Mouse (Mus musculus): Measurements from ENCODE around the gene Shank2. TPM values are rescaled to one million over a fixed set of nuclear protein-coding genes. Genes with fewer than 3 reads are reported as not detected.

Shank2 gene
- polyA plus RNA-seq, 1 experiment from 2014 or later: 0.39 TPM

GRCm38 (mm10) chr7:144268329-144268728 lies 266.6 kb downstream of the Shank2 start:
- H3K4me1 ChIP-seq: no peaks in the 10 kb centered on the region
- ATAC-seq (ENCODE audit: low FRiP score, low read depth): no peak

DNA sequence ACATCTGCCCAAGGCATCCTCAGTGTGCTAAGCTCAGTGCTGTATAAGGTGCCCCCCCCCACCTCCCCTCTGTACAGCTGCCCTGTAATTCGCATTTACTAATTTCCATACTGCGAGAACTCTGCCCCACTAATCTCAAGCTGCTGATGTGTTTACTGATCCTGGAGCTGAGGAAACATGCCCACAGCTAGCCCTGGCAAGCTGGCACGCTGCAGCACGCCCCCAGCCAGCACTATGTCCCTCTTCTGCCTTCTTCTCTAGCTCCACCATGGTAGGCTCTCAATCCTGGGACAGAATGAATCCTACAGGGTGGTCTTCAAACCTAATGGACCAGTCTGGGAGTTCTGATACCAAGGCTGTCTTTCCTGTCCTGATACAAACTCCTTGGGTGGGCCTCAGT lies 267.1 kb downstream of the Shank2 start:
- Histone ChIP-seq H3K9me3 (no peaks in the 10 kb centered on the region), H3K27me3 (no peaks in the 10 kb centered on the region)

More at GRCm38 (mm10) chr7:144268329-144268728, 266.6 kb downstream of the Shank2 start:
- Histone ChIP-seq H3K4me3 (no peak overlapping the region), H3K9me3 (no peaks in the 10 kb centered on the region), H3K4me2 (replicated peaks) (no peak overlapping the region), H3K9ac (no peak overlapping the region), H3K36me3 (no peaks in the 10 kb centered on the region), H3K27me3 (no peaks in the 10 kb centered on the region), H3K27ac (no peak overlapping the region)
- 63% methylated on average over 7 of the region's 7 CpGs for WGBS

DNA sequence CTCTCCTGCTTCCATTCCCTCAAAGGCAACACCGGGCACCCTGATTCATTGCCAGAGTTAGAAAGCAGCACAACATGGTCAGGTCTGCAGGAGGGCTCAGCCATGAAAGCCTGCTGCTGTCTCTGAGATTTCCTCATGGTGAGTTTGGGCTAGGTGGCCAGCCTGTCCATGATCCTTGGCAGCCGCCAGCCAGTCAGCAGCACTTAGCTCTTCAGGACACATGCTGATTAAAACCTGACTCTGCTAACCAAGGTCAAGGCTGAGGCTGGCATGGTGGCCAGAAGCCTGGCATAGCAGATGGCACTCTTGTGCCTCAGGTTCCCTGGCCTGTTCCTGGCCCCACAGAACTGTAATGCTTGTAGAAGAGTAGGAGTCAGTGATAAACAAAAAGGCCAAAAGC lies 269.3 kb downstream of the Shank2 start:
- H3K4me3 ChIP-seq: no peak overlapping the region
- no peaks in the 10 kb centered on the region for H3K9me3 ChIP-seq
- no peak overlapping the region for H3K9ac ChIP-seq
- no peak overlapping the region for H3K27ac ChIP-seq
- no peaks in the 10 kb centered on the region for H3K4me1 ChIP-seq
- no peak for ATAC-seq (ENCODE audit: low FRiP score, low read depth)
- no peak overlapping the region for H3K4me2 ChIP-seq (replicated peaks)
- WGBS: 84% methylated on average over 2 of the region's 2 CpGs
- no peaks in the 10 kb centered on the region for H3K36me3 ChIP-seq
- H3K27me3 ChIP-seq: no peaks in the 10 kb centered on the region

More for the DNA sequence above, 267.1 kb downstream of the Shank2 start:
- Histone ChIP-seq H3K4me1 (no peaks in the 10 kb centered on the region), H3K9ac (no peak overlapping the region), H3K36me3 (no peaks in the 10 kb centered on the region), H3K4me2 (replicated peaks) (no peak overlapping the region), H3K4me3 (no peak overlapping the region), H3K27ac (no peak overlapping the region)
- no peak for ATAC-seq (ENCODE audit: low FRiP score, low read depth)
- 71% methylated on average over 4 of the region's 4 CpGs for WGBS

DNA sequence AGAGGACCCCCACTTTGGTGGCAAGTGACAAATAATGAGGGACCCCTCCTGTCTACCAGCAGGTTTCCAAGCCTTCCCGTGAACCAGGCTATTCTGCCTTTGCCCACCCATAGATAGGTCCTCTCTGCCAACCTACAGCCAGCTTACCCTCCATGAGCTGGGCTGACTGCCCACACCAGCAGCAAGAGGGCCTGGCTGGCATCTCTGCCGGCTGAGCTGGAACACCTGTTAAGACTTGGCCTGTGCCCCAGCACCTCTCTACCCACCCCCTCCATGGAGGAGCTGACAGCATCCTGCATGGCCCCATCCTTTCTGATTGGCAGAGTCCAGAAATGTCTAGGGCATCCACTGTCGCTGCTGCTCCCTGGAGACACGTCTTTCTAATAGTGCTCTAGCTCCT lies 277.0 kb downstream of the Shank2 start:
- Histone ChIP-seq H3K4me1 (peaks cover 3% of the 10 kb centered on the region), H3K9me3 (no peaks in the 10 kb centered on the region), H3K4me3 (no peak overlapping the region), H3K36me3 (no peaks in the 10 kb centered on the region), H3K27me3 (peaks cover 13% of the 10 kb centered on the region; the same call in 1 of the 2 replicates), H3K27ac (no peak overlapping the region), H3K9ac (no peak overlapping the region), H3K4me2 (replicated peaks) (no peak overlapping the region)
- WGBS: 87% methylated on average over 4 of the region's 4 CpGs
- no peak for ATAC-seq (ENCODE audit: low FRiP score, low read depth)

DNA sequence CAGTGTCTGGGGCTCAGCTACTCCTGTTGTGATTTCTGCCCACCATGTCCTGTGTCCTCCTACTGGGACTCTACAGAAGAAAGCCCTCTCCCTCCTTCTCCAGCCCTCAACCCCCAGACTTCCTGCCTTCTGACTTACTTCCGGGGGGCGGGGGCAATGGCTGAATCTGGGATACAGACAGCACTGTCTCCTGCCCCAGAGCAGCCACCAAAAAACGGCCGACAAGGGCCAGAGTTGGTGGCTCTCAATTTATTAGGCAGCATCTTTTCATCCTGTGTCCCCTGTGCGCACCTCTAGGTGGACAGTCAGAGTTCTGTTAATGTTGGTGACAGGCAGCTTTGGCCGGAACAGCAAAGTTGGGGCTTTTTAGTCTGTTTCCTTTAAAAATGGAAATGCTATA lies 282.0 kb downstream of the Shank2 start:
- Histone ChIP-seq H3K27ac (no peak overlapping the region), H3K9ac (peak overlapping the region; percentile 68), H3K27me3 (peaks cover 21% of the 10 kb centered on the region; the same call in 1 of the 2 replicates), H3K4me3 (peak overlapping the region; percentile 50), H3K9me3 (no peaks in the 10 kb centered on the region), H3K4me1 (peaks cover 23% of the 10 kb centered on the region), H3K4me2 (replicated peaks) (peak overlapping the region; percentile 94), H3K36me3 (no peaks in the 10 kb centered on the region)
- 0 out of 2 replicates have a peak, but pooled peaks have one; percentile 12 for ATAC-seq (ENCODE audit: low FRiP score, low read depth)
- WGBS: 8% methylated on average over 6 of the region's 6 CpGs

DNA sequence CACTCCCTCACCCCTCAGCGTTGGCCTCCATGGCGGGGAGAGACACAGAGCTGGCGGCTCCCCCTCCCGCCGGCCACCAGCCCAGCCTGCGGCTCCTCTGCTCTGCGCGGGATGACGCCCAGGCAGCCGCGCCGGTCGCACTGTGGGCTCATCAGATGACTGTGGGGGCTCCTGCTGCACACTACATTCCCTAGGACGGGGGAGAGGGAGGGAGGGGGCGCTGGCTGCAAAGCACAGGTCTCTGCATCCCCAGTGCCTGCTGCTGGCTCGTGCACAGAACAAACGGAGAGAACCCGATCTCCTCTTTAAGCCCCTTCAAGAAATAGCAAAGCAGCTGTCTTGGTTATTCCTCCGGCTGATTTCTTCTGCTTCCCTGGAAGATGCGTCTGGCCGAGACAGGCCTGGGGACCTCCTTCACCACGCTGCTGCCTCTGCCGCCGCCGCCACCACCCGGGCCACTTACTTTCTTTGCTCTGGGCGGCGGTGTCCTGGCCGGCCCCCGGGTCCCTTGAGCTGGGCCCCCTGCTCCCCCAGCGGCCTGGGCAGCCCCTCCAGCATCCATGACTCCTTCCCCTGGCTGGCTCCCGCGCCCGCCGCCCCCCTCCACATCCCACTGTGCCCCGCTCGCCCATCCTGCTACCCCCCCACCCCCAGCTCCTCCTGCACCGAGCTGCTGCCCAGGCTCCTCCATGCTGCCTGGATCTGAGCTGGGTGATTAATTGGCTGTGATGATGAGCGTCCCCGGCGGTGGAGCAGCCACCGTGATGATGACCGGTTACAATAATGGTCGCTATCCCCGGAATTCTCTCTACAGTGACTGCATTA lies 282.7 kb downstream of the Shank2 start:
- ATAC-seq (ENCODE audit: low FRiP score, low read depth): peak; percentile 82
- under 1% methylated on average over 44 of the region's 45 CpGs for WGBS
- peak overlapping the region; percentile 50 for H3K4me3 ChIP-seq
- H3K9me3 ChIP-seq: no peaks in the 10 kb centered on the region
- H3K4me1 ChIP-seq: peaks cover 23% of the 10 kb centered on the region
- 0 out of 2 replicates have a peak overlapping the region, but pooled peaks have one; percentile 15 for H3K27ac ChIP-seq
- H3K27me3 ChIP-seq: peaks cover 21% of the 10 kb centered on the region; the same call in 1 of the 2 replicates
- no peaks in the 10 kb centered on the region for H3K36me3 ChIP-seq
- peak overlapping the region; percentile 68 for H3K9ac ChIP-seq
- peak overlapping the region; percentile 94 for H3K4me2 ChIP-seq (replicated peaks)

DNA sequence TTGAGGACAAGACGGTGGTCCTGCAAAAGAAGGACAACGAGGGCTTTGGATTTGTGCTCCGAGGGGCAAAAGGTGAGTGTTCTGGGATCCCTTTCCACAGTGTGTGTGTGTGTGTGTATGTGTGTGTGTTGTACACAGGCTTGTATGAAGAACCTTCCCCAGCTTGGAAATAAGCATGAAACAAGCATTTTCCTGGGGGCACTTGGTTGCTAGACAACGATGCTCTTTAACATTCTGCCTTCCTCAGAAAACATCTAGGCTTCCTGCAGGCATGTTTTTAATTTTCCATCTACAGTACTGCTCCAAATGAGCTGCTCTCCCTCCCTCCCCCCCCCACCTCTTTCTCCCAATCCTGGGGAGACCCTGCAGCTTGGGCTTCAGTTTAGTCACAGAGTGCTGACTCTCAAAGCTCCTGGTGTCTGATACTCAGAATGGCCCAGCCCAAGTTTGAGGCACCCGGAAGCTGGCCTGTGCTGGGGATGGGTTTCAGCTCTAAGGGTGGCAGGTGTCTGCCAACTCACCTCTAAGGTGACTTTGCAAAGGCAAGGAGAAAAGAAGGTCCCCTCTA lies 283.4 kb downstream of the Shank2 start:
- Histone ChIP-seq H3K36me3 (no peaks in the 10 kb centered on the region), H3K4me3 (peak overlapping the region; percentile 50), H3K27ac (no peak overlapping the region), H3K9ac (peak overlapping the region; percentile 68), H3K4me1 (peaks cover 23% of the 10 kb centered on the region), H3K9me3 (no peaks in the 10 kb centered on the region), H3K27me3 (peaks cover 21% of the 10 kb centered on the region; the same call in 1 of the 2 replicates), H3K4me2 (replicated peaks) (peak overlapping the region; percentile 94)
- WGBS: 19% methylated on average over 5 of the region's 5 CpGs
- ATAC-seq (ENCODE audit: low FRiP score, low read depth): no peak

GRCm38 (mm10) chr7:144285912-144286311 lies 284.2 kb downstream of the Shank2 start:
- Histone ChIP-seq H3K4me1 (peaks cover 23% of the 10 kb centered on the region), H3K4me3 (no peak overlapping the region), H3K36me3 (no peaks in the 10 kb centered on the region), H3K9ac (no peak overlapping the region), H3K4me2 (replicated peaks) (no peak overlapping the region), H3K9me3 (no peaks in the 10 kb centered on the region), H3K27ac (no peak overlapping the region), H3K27me3 (peaks cover 21% of the 10 kb centered on the region; the same call in 1 of the 2 replicates)
- ATAC-seq (ENCODE audit: low FRiP score, low read depth): no peak
- WGBS: 83% methylated on average over 4 of the region's 4 CpGs

GRCm38 (mm10) chr7:144287991-144288390 lies 286.3 kb downstream of the Shank2 start:
- Histone ChIP-seq H3K36me3 (no peaks in the 10 kb centered on the region), H3K4me2 (replicated peaks) (no peak overlapping the region), H3K27me3 (peaks cover 15% of the 10 kb centered on the region; the same call in 1 of the 2 replicates), H3K4me3 (no peak overlapping the region), H3K9ac (no peak overlapping the region), H3K4me1 (peaks cover 23% of the 10 kb centered on the region), H3K27ac (no peak overlapping the region), H3K9me3 (no peaks in the 10 kb centered on the region)
- no peak for ATAC-seq (ENCODE audit: low FRiP score, low read depth)
- 70% methylated on average over 6 of the region's 6 CpGs for WGBS

DNA sequence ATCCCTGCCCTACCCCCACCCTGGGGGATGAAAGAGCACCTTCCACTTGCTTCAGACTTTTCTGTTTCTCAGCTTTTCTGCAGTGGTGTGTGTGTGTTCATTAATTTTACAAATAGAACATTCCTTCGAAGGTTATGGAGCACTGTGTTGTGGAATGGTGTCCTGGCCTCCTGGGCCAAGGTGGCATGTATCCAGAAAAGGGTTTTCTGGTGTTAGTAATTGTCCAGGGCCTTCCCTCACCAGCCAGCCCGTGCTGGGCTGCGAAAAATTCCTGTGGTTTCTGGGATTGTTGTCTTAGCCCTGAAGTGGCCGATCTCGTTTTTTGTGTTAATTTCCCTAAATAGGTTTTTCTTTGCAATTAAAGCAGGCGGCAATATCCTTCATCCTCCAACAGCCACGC lies 289.8 kb downstream of the Shank2 start:
- 49% methylated on average over 7 of the region's 7 CpGs for WGBS
- no peak for ATAC-seq (ENCODE audit: low FRiP score, low read depth)
- H3K27me3 ChIP-seq: no peaks in the 10 kb centered on the region
- H3K36me3 ChIP-seq: no peaks in the 10 kb centered on the region
- H3K4me3 ChIP-seq: no peak overlapping the region
- H3K9ac ChIP-seq: no peak overlapping the region
- H3K4me2 ChIP-seq (replicated peaks): no peak overlapping the region
- H3K9me3 ChIP-seq: no peaks in the 10 kb centered on the region
- no peak overlapping the region for H3K27ac ChIP-seq
- H3K4me1 ChIP-seq: no peaks in the 10 kb centered on the region

- 87% methylated on average over 3 of the region's 3 CpGs for WGBS
- Histone ChIP-seq H3K36me3 (no peaks in the 10 kb centered on the region), H3K4me1 (no peaks in the 10 kb centered on the region), H3K27me3 (no peaks in the 10 kb centered on the region), H3K4me2 (replicated peaks) (no peak overlapping the region), H3K27ac (no peak overlapping the region), H3K9ac (no peak overlapping the region), H3K9me3 (no peaks in the 10 kb centered on the region), H3K4me3 (no peak overlapping the region)
- ATAC-seq (ENCODE audit: low FRiP score, low read depth): no peak
These were observed 291.9 kb downstream of the Shank2 start for GRCm38 (mm10) chr7:144293611-144294010.
